Mouse (Mus musculus) G1E (cell line): ENCODE data around the gene Prokr1. TPM values are rescaled to one million over a fixed set of nuclear protein-coding genes. Genes with fewer than 3 reads are reported as not detected.

Source experiments
- ATAC-seq: 2 replicates; pipeline ENCODE4 v1.8.0; 2016; ENCODE audit warnings: mild to moderate bottlenecking; ENCODE audit not compliant: insufficient number of reproducible peaks, poor library complexity, low FRiP score, severe bottlenecking; ENCODE audit errors: extremely low read depth
- DNase-seq: peaks from one replicate; pipeline ENCODE4 v3.0.0; 2012; ENCODE audit warnings: low spot score
- H3K27me3 ChIP-seq: 2 replicates; pipeline ENCODE4 v1.6.1; 2012; ENCODE audit warnings: mild to moderate bottlenecking, low read length, inconsistent platforms; ENCODE audit not compliant: insufficient read depth
- H3K36me3 ChIP-seq: replicated peaks from 2 replicates; pipeline ENCODE3; 2012; ENCODE audit warnings: mild to moderate bottlenecking, inconsistent platforms
- H3K4me1 ChIP-seq: 2 replicates; pipeline ENCODE4 v1.6.1; 2012; ENCODE audit warnings: low read depth, low read length, inconsistent platforms, mixed read lengths; ENCODE audit not compliant: insufficient read depth
- H3K4me3 ChIP-seq: 2 replicates; pipeline ENCODE4 v1.5.1; 2012; ENCODE audit warnings: low read depth, mild to moderate bottlenecking, inconsistent platforms, low read length, moderate library complexity, mixed read lengths
- H3K9me3 ChIP-seq: replicated peaks from 2 replicates; pipeline ENCODE4 v1.6.1; 2012; ENCODE audit warnings: inconsistent platforms
- CTCF ChIP-seq: IDR thresholded peaks from 2 replicates; pipeline ENCODE4 v1.5.1; 2012; ENCODE audit warnings: low read depth, low read length, inconsistent platforms, mixed read lengths
- GATA1 ChIP-seq: IDR thresholded peaks from 2 replicates; pipeline ENCODE4 v1.6.1; 2012; ENCODE audit warnings: borderline replicate concordance, low read length, inconsistent platforms, mixed read lengths
- GATA2 ChIP-seq: IDR thresholded peaks from 2 replicates; pipeline ENCODE4 v1.6.1; 2012; ENCODE audit warnings: low read depth, low read length, inconsistent platforms, borderline replicate concordance
- POLR2AphosphoS5 ChIP-seq: IDR thresholded peaks from 2 replicates; pipeline ENCODE4 v1.6.1; 2012; ENCODE audit warnings: low read depth, low read length, inconsistent platforms; ENCODE audit not compliant: insufficient replicate concordance
- TAL1 ChIP-seq: conservative IDR thresholded peaks from 2 replicates; pipeline ENCODE4 v1.6.1; 2012; ENCODE audit warnings: low read depth, low read length, inconsistent platforms, mixed read lengths
- polyA plus RNA-seq: library from polyadenylated mRNA; stranded (reverse); fragments of >175 nt; gene quantifications from 2 replicates; pipeline ENCODE4 v1.2.3, GENCODE M21; 2012
- total RNA-seq, 2 experiments: library from RNA; stranded (forward) in 1 of 2; stranded (reverse) in 1 of 2; fragments of 200-1000 nt in 1 of 2; fragments of >200 nt in 1 of 2; fragmentation: Nextera tagmentation in 1 of 2; gene quantifications; 2 replicates each; pipeline ENCODE4 v1.2.3; 2014 to 2017

Gene Prokr1
- total and polyA plus RNA-seq, 3 experiments = 0.33 to 6.3 (median 1.9) TPM

DNA sequence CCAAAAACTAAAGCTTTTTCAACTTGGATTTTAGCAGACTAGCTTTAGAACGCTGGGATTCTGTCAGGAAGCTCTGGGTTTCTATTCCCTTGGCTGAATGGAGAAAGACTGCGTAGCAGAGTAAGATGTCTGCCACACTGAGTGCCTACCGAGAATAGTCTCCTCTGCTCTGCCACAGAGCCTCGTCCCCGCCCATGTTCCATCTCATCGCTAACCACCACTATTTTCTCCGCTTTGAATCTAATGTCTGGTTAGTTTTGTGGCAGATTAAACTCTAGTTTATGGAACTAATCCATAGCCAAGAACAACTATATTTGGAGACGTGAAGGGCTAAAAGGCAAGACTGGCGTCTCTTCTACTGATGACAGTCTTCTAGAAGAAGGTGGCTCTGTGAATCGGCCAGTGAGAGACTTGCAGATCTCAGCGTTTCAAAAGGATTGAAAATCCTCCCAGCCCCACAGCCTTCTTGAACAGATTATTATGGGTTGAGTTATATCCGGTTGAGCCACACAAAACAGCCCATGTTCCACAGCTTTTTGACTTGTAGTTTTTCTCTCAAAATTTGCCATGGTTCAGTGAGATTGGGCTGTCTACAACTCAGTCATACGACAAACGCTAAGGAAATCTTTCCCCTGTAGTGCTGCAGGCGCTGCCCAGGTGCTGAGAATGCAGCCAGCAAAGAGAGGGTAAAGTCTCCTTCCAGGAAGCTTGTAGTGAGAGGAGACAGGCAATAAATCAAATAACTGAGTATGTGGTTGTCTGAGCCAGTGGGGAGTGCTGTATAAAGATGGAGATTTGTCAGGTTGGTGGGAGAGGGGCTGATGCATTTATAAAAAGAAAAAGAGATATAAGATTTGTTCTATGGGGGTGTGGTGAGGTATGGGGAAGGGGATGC, 51.9 kb downstream of the Prokr1 start:
- Histone ChIP-seq H3K9me3 (no peaks in the 10 kb centered on the region), H3K27me3 (peaks cover 50% of the 10 kb centered on the region), H3K4me1 (peaks cover 86% of the 10 kb centered on the region), H3K36me3 (no peaks in the 10 kb centered on the region), H3K4me3 (no peak overlapping the region)
- DNase-seq (no peak), ATAC-seq (no peak)
- TF ChIP-seq CTCF (no peak), POLR2AphosphoS5 (no peak), TAL1 (no peak), GATA2 (no peak), GATA1 (no peak)

DNA sequence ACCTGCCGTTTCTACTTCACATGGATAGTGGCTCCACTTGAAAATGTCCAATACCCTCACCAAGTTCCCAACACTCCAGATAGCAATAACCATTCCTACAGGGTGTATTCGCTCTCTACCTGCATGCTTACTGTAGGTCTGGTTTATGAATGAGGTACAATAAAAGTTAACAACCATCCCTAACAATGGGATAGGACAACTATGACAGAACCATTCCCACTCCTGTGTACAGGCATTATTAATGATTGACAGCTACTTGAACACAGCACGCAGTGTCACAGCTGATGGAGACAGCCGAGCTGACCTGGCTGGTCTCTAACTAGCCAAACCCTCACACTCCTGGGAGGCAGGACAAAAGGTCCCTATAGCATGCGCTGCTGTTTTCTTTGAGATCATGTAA, 52.9 kb downstream of the Prokr1 start:
- no peaks in the 10 kb centered on the region for H3K36me3 ChIP-seq
- peaks cover 45% of the 10 kb centered on the region for H3K27me3 ChIP-seq
- H3K4me1 ChIP-seq = peaks cover 85% of the 10 kb centered on the region
- ATAC-seq = no peak
- DNase-seq = no peak
- no peaks in the 10 kb centered on the region for H3K9me3 ChIP-seq
- TF ChIP-seq CTCF (no peak), GATA1 (no peak), TAL1 (no peak), POLR2AphosphoS5 (no peak), GATA2 (no peak)
- no peak overlapping the region for H3K4me3 ChIP-seq

DNA sequence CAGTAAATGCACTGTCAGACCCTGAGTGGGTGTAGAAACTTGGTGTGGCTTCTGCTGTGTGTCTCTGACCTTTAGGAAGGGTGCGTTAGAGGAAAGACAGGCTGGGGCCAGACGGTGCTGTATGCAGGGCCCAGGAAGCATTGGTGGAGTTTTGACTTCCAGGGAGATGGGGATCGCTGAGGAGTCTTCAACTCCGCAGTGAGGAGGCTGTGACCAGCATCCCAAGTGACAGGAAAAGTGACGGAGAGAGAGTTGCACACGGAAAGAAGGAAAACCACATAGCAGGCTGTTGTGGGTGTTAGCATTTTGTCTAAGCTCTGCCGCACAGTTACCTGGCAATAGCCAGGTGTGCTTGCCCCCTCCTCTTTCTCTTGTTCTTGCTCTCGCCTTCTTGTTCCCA, 54.3 kb downstream of the Prokr1 start:
- no peak for TF ChIP-seq CTCF
- no peak for TF ChIP-seq GATA2
- no peak for TF ChIP-seq POLR2AphosphoS5
- TF ChIP-seq GATA1 = no peak
- no peak for TF ChIP-seq TAL1
- Histone ChIP-seq H3K27me3 (peaks cover 45% of the 10 kb centered on the region), H3K4me3 (no peak overlapping the region; the same call in 1 of the 2 replicates), H3K36me3 (no peaks in the 10 kb centered on the region), H3K4me1 (peaks cover 83% of the 10 kb centered on the region), H3K9me3 (no peaks in the 10 kb centered on the region)
- ATAC-seq (no peak), DNase-seq (no peak)

DNA sequence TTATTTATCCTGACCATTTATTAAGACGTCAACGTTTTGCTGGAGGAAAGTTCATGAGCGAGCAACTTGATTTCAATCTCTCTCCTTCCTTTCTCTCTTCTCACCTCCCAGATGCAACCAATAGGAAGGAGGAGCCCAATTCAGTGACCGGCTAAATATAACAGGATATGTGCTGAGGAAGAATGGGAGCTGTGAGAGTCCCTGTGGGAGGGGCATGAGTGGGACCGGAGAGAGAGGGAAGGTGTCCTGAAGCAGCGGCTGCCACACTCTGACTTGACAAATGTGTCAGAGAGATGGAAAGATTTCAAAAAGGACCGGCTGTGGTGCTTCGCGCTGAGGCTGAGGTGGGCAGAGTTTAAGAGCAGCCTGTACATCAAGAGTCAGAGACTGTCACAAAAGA, 54.9 kb downstream of the Prokr1 start:
- no peak overlapping the region; the same call in 1 of the 2 replicates for H3K4me3 ChIP-seq
- no peak for DNase-seq
- TF ChIP-seq CTCF (no peak), GATA1 (no peak), GATA2 (no peak), POLR2AphosphoS5 (no peak), TAL1 (no peak)
- peaks cover 45% of the 10 kb centered on the region for H3K27me3 ChIP-seq
- no peak for ATAC-seq
- no peaks in the 10 kb centered on the region for H3K36me3 ChIP-seq
- no peaks in the 10 kb centered on the region for H3K9me3 ChIP-seq
- H3K4me1 ChIP-seq = peaks cover 82% of the 10 kb centered on the region

DNA sequence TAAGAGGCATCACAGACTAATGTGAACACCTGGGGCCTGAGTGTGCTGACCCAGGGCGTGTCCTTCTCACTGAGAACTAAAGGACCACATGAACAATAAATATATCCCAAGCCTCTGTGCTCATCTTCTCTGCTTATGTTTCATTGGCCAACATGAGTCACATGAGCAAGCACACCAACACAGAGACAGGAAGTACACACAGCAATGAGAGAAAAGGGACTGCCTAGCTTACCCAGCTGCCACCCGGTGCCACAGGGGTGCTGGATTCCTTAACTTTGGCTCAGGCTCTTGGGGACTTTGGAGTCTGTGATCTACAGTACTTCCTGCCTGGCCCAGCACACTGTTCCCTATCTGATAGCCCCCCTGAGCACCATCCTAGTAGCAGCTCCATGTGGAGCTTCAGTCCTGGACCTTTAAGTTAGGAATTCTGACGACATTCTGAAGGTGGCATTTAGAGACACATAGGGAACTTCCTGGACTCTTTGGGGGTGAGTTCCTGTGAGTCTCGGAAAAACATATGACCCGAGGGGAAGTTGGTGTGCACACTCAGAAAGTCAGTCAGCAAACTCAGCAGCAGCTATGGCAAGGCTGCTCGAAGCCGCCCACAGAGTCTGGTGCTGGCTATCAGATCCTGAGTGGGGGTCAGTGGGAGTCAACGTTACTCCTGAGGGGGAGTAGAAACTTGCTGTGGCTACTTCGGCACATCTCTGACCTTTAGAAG, 55.5 kb downstream of the Prokr1 start:
- Histone ChIP-seq H3K27me3 (peaks cover 39% of the 10 kb centered on the region), H3K4me3 (peak overlapping the region; percentile 39; the same call in 1 of the 2 replicates), H3K36me3 (no peaks in the 10 kb centered on the region), H3K9me3 (no peaks in the 10 kb centered on the region), H3K4me1 (peaks cover 81% of the 10 kb centered on the region)
- DNase-seq = peak; percentile 59
- peak; percentile 78 for ATAC-seq
- no peak for TF ChIP-seq GATA1
- no peak for TF ChIP-seq GATA2
- no peak for TF ChIP-seq CTCF
- TF ChIP-seq TAL1 = no peak
- TF ChIP-seq POLR2AphosphoS5 = no peak
